Mouse (Mus musculus) myocyte (in vitro differentiated cells): ENCODE results near the gene Il13. TPM values are rescaled to one million over a fixed set of nuclear protein-coding genes. Genes with fewer than 3 reads are reported as not detected.

Experiments
- H3K27me3 ChIP-seq: one replicate; pipeline ENCODE4 v1.6.1; 2011; ENCODE audit not compliant: control insufficient read depth, insufficient read depth, insufficient read length
- H3K36me3 ChIP-seq: one replicate; pipeline ENCODE4 v1.6.1; 2011; ENCODE audit not compliant: control insufficient read depth, insufficient read depth
- H3K4me2 ChIP-seq: one replicate; pipeline ENCODE4 v1.6.1; 2011; ENCODE audit warnings: low read depth, control low read depth
- H3K4me3 ChIP-seq: one replicate; pipeline ENCODE4 v1.5.1; 2011; ENCODE audit warnings: mild to moderate bottlenecking, control low read depth, moderate library complexity
- H3K79me2 ChIP-seq: one replicate; pipeline ENCODE4 v1.6.1; 2011; ENCODE audit not compliant: control insufficient read depth, insufficient read depth
- H3ac ChIP-seq: one replicate; pipeline ENCODE4 v1.6.1; 2011; ENCODE audit not compliant: control insufficient read depth, insufficient read length
- CEBPB ChIP-seq: IDR thresholded peaks from 2 replicates; pipeline ENCODE4 v1.6.1; 2011; ENCODE audit warnings: mild to moderate bottlenecking, moderate library complexity; ENCODE audit not compliant: poor library complexity, insufficient read depth, severe bottlenecking
- E2F4 ChIP-seq: IDR thresholded peaks from one replicate; pipeline ENCODE4 v1.6.1; 2011; ENCODE audit warnings: mild to moderate bottlenecking, control low read depth, moderate library complexity; ENCODE audit not compliant: insufficient read depth
- MAX ChIP-seq: IDR thresholded peaks from one replicate; pipeline ENCODE4 v1.6.1; 2011; ENCODE audit warnings: low read depth, mild to moderate bottlenecking, control low read depth
- MYOD1 ChIP-seq, 3 experiments: IDR thresholded peaks; one replicate each; pipeline ENCODE4 v1.6.1; 2011; ENCODE audit warnings: control low read depth in 2 of 3, low read depth in 2 of 3, mild to moderate bottlenecking in 2 of 3, moderate library complexity in 1 of 3; ENCODE audit not compliant: insufficient read length in 2 of 3, control insufficient read depth in 1 of 3
- MYOG ChIP-seq, 3 experiments: IDR thresholded peaks; one replicate each; pipeline ENCODE4 v1.6.1; 2011; ENCODE audit warnings: control low read depth in 2 of 3, low read depth in 2 of 3, mild to moderate bottlenecking in 2 of 3; ENCODE audit not compliant: insufficient read length in 2 of 3, control insufficient read depth in 1 of 3, insufficient read depth in 1 of 3
- POLR2A ChIP-seq: IDR thresholded peaks from one replicate; pipeline ENCODE4 v1.6.1; 2011; ENCODE audit warnings: low read depth, mild to moderate bottlenecking, control low read depth, moderate library complexity; ENCODE audit not compliant: insufficient read length
- POLR2AphosphoS2 ChIP-seq: IDR thresholded peaks from one replicate; pipeline ENCODE4 v1.6.1; 2011; ENCODE audit warnings: low read depth, control low read depth; ENCODE audit not compliant: insufficient read length
- REST ChIP-seq: IDR thresholded peaks from one replicate; pipeline ENCODE4 v1.6.1; 2011; ENCODE audit warnings: mild to moderate bottlenecking, control low read depth, moderate library complexity; ENCODE audit not compliant: insufficient read depth, insufficient read length
- SRF ChIP-seq: IDR thresholded peaks from one replicate; pipeline ENCODE4 v1.6.1; 2011; ENCODE audit warnings: low read depth; ENCODE audit not compliant: control insufficient read depth, insufficient read length
- TCF12 ChIP-seq: IDR thresholded peaks from one replicate; pipeline ENCODE4 v1.6.1; 2011; ENCODE audit warnings: mild to moderate bottlenecking, control low read depth; ENCODE audit not compliant: poor library complexity, insufficient read depth, severe bottlenecking
- TCF3 ChIP-seq: IDR thresholded peaks from one replicate; pipeline ENCODE4 v1.6.1; 2011; ENCODE audit warnings: low read depth, control low read depth; ENCODE audit not compliant: insufficient read length
- USF1 ChIP-seq: IDR thresholded peaks from one replicate; pipeline ENCODE4 v1.6.1; 2011; ENCODE audit warnings: low read depth, mild to moderate bottlenecking, control low read depth, moderate library complexity
- polyA plus RNA-seq: library from polyadenylated mRNA; unstranded; fragments of >200 nt; fragmentation: generic; extraction: Trizol; gene quantifications from one replicate; pipeline ENCODE4 v1.2.1, GENCODE M21; 2012; ENCODE audit warnings: missing spikeins

Il13 gene
- not detected for polyA plus RNA-seq

- H3K27me3 ChIP-seq: peaks cover 6% of the 10 kb centered on the region
- no peak within 1 kb of the TSS for H3K4me2 ChIP-seq
- H3K79me2 ChIP-seq: no peaks in the 10 kb centered on the region
- TF ChIP-seq MAX: no peak
- TF ChIP-seq POLR2AphosphoS2: no peak
- no peak for TF ChIP-seq USF1
- no peak for TF ChIP-seq E2F4
- no peak for TF ChIP-seq CEBPB
- TF ChIP-seq SRF: no peak
- H3K4me3 ChIP-seq: no peak within 1 kb of the TSS
- H3K36me3 ChIP-seq: no peaks in the 10 kb centered on the region
- no peak within 1 kb of the TSS for H3ac ChIP-seq
Observed at GRCm38 (mm10) chr11:53634556-53634955, at the start of gene Il13. TSS of gene Il13 (minus strand) at chr11:53634702.

GRCm38 (mm10) chr11:53682994-53683530 lies 48.6 kb upstream of the Il13 start:
- TF ChIP-seq SRF: no peak
- no peak for TF ChIP-seq POLR2AphosphoS2
- TF ChIP-seq MAX: no peak
- TF ChIP-seq TCF12: no peak
- TF ChIP-seq MYOG (IDR thresholded peaks at IDR 0.05; ENCODE audit: control insufficient read depth in 1 of 3, insufficient read depth in 1 of 3, insufficient read length in 2 of 3, low read depth in 2 of 3): no peak
- TF ChIP-seq POLR2A: no peak
- TF ChIP-seq MYOD1 (IDR thresholded peaks at IDR 0.05; ENCODE audit: control insufficient read depth in 1 of 3, insufficient read length in 2 of 3, low read depth in 2 of 3): no peak
- TF ChIP-seq E2F4: no peak
- no peak for TF ChIP-seq USF1
- TF ChIP-seq CEBPB: no peak
- Histone ChIP-seq H3K4me3 (no peak overlapping the region), H3K4me2 (no peak overlapping the region), H3K36me3 (peaks cover 23% of the 10 kb centered on the region), H3K27me3 (no peaks in the 10 kb centered on the region), H3K79me2 (no peaks in the 10 kb centered on the region), H3ac (no peak overlapping the region)

GRCm38 (mm10) chr11:53682170-53682569 lies 47.7 kb upstream of the Il13 start:
- H3ac ChIP-seq: no peak overlapping the region
- H3K36me3 ChIP-seq: peaks cover 22% of the 10 kb centered on the region
- TF ChIP-seq MYOG (IDR thresholded peaks at IDR 0.05; ENCODE audit: control insufficient read depth in 1 of 3, insufficient read depth in 1 of 3, insufficient read length in 2 of 3, low read depth in 2 of 3) (no peak), TCF12 (no peak), CEBPB (no peak), USF1 (no peak), POLR2A (no peak), REST (no peak), MAX (no peak), MYOD1 (IDR thresholded peaks at IDR 0.05; ENCODE audit: control insufficient read depth in 1 of 3, insufficient read length in 2 of 3, low read depth in 2 of 3) (no peak), SRF (no peak), TCF3 (no peak), E2F4 (no peak), POLR2AphosphoS2 (no peak)
- no peak overlapping the region for H3K4me3 ChIP-seq
- no peaks in the 10 kb centered on the region for H3K79me2 ChIP-seq
- no peaks in the 10 kb centered on the region for H3K27me3 ChIP-seq
- H3K4me2 ChIP-seq: no peak overlapping the region

GRCm38 (mm10) chr11:53681686-53682085 lies 47.2 kb upstream of the Il13 start:
- Histone ChIP-seq H3K79me2 (no peaks in the 10 kb centered on the region), H3K27me3 (no peaks in the 10 kb centered on the region), H3ac (no peak overlapping the region), H3K4me2 (no peak overlapping the region), H3K4me3 (no peak overlapping the region), H3K36me3 (peaks cover 22% of the 10 kb centered on the region)
- TF ChIP-seq MYOD1 (IDR thresholded peaks at IDR 0.05; ENCODE audit: control insufficient read depth in 1 of 3, insufficient read length in 2 of 3, low read depth in 2 of 3) (no peak), E2F4 (no peak), POLR2AphosphoS2 (no peak), MYOG (IDR thresholded peaks at IDR 0.05; ENCODE audit: control insufficient read depth in 1 of 3, insufficient read depth in 1 of 3, insufficient read length in 2 of 3, low read depth in 2 of 3) (no peak), POLR2A (no peak), TCF3 (no peak), REST (no peak), TCF12 (no peak), MAX (no peak), SRF (no peak), USF1 (no peak), CEBPB (no peak)

- TF ChIP-seq USF1: no peak
- TF ChIP-seq REST: no peak
- TF ChIP-seq CEBPB: no peak
- no peak for TF ChIP-seq TCF3
- no peak for TF ChIP-seq MAX
- TF ChIP-seq POLR2A: no peak
- TF ChIP-seq TCF12: no peak
- no peak for TF ChIP-seq POLR2AphosphoS2
- TF ChIP-seq MYOG (IDR thresholded peaks at IDR 0.05; ENCODE audit: control insufficient read depth in 1 of 3, insufficient read depth in 1 of 3, insufficient read length in 2 of 3, low read depth in 2 of 3): no peak
- no peak for TF ChIP-seq SRF
- TF ChIP-seq E2F4: no peak
- no peak for TF ChIP-seq MYOD1 (IDR thresholded peaks at IDR 0.05; ENCODE audit: control insufficient read depth in 1 of 3, insufficient read length in 2 of 3, low read depth in 2 of 3)
- H3K27me3 ChIP-seq: no peaks in the 10 kb centered on the region
- H3K4me2 ChIP-seq: no peak overlapping the region
- H3K36me3 ChIP-seq: peaks cover 26% of the 10 kb centered on the region
- H3K4me3 ChIP-seq: no peak overlapping the region
- no peak overlapping the region for H3ac ChIP-seq
- no peaks in the 10 kb centered on the region for H3K79me2 ChIP-seq
Observed at GRCm38 (mm10) chr11:53680141-53680540, 45.6 kb upstream of the Il13 start.
